Mouse (Mus musculus) embryonic facial prominence, embryonic 11.5 days (tissue): ENCODE measurements around the gene Cables2. TPM values are rescaled to one million over a fixed set of nuclear protein-coding genes. Genes with fewer than 3 reads are reported as not detected.

ENCODE experiments used
- ATAC-seq: fragments of 200-750 bp; cut with Nextera tagmentation; replicated peaks from 2 replicates; pipeline ENCODE4 v1.8.0; 2017; ENCODE audit warnings: low read depth; ENCODE audit not compliant: insufficient number of reproducible peaks, low FRiP score, low TSS enrichment
- DNase-seq: peaks from one replicate; pipeline ENCODE4 v3.0.0-alpha.2; 2015; ENCODE audit warnings: low spot score
- H3K27ac ChIP-seq: fragments of 300-500 bp; sonication (generic); replicated peaks from 2 replicates; pipeline ENCODE4 v1.5.1; 2014; ENCODE audit warnings: mild to moderate bottlenecking, low read depth, low read length, control low read depth
- H3K27me3 ChIP-seq: fragments of 300-500 bp; sonication (generic); 2 replicates; pipeline ENCODE4 v1.6.1; 2014; ENCODE audit warnings: mild to moderate bottlenecking, low read length, moderate library complexity, mixed read lengths; ENCODE audit not compliant: control insufficient read depth, insufficient read depth
- H3K36me3 ChIP-seq: fragments of 300-500 bp; sonication (generic); replicated peaks from 2 replicates; pipeline ENCODE4 v1.6.1; 2014; ENCODE audit warnings: low read depth, mild to moderate bottlenecking, low read length, moderate library complexity, mixed read lengths; ENCODE audit not compliant: control insufficient read depth, insufficient read depth
- H3K4me1 ChIP-seq: fragments of 300-500 bp; sonication (generic); 2 replicates; pipeline ENCODE4 v1.6.1; 2014; ENCODE audit warnings: low read length, mixed read lengths; ENCODE audit not compliant: control insufficient read depth, insufficient read depth
- H3K4me2 ChIP-seq: fragments of 300-500 bp; sonication (generic); 2 replicates; pipeline ENCODE4 v1.6.1; 2014; ENCODE audit warnings: low read depth, mild to moderate bottlenecking, control low read depth, low read length, moderate library complexity
- H3K4me3 ChIP-seq: fragments of 300-500 bp; sonication (generic); 2 replicates; pipeline ENCODE4 v1.5.1; 2014; ENCODE audit warnings: low read depth, low read length, control low read depth
- H3K9ac ChIP-seq: fragments of 300-500 bp; sonication (generic); replicated peaks from 2 replicates; pipeline ENCODE4 v1.6.1; 2014; ENCODE audit warnings: mild to moderate bottlenecking, control low read depth, low read length
- H3K9me3 ChIP-seq: fragments of 300-500 bp; sonication (generic); replicated peaks from 2 replicates; pipeline ENCODE4 v1.6.1; 2016; ENCODE audit warnings: mild to moderate bottlenecking, low read length, inconsistent platforms, mixed read lengths; ENCODE audit not compliant: control insufficient read depth
- WGBS: fragments of 180-500 bp; shearing (Covaris S2); extraction: QIAGEN DNeasy Blood & Tissue Kit; methylation state at CpG from one replicate; pipeline ENCODE4 v1.1.7; 2014; 5-methylcytosine and 5-hydroxymethylcytosine counted together
- polyA plus RNA-seq: library from polyadenylated mRNA; unstranded; fragments of >200 nt; fragmentation: Nextera tagmentation; extraction: Ambion mirVana; gene quantifications from 2 replicates; pipeline ENCODE4 v1.2.1, GENCODE M21; 2014

The Cables2 gene
- polyA plus RNA-seq, 1 experiment from 2014 or later = 14.5 TPM

DNA sequence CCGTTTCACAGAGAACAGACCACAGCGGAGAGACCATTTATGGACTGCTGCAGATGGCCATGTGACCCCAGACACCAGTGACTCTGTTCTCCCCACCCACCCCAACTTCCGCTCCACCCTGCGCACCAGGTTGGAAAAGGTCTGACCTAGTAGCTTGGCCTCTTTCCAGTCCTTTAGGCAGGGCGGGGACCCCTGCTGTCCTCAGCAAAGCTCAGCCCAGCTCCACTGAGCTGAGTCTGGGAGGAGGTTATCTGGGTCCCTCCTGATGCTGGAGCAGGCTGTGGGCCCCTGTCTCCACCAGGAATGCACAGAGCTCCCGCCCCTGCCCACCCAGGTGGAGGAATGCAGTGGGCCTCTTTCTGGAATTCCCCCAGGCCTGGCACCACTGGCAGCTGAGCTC lies 38.3 kb downstream of the Cables2 start:
- ATAC-seq = no peak
- WGBS = 59% methylated on average over 6 of the region's 6 CpGs

GRCm38 (mm10) chr2:180234353-180234752 lies 38.9 kb downstream of the Cables2 start:
- no peak overlapping the region for H3K27ac ChIP-seq
- WGBS = 76% methylated on average over 8 of the region's 8 CpGs
- no peak for ATAC-seq

More for the DNA sequence above, 38.3 kb downstream of the Cables2 start:
- H3K27ac ChIP-seq = no peak overlapping the region
- H3K4me2 ChIP-seq = no peak overlapping the region
- no peak overlapping the region for H3K9ac ChIP-seq
- no peak overlapping the region for H3K4me3 ChIP-seq
- no peaks in the 10 kb centered on the region for H3K9me3 ChIP-seq
- DNase-seq = no peak
- H3K4me1 ChIP-seq = peaks cover 4% of the 10 kb centered on the region; the same call in 1 of the 2 replicates
- no peaks in the 10 kb centered on the region for H3K27me3 ChIP-seq
- H3K36me3 ChIP-seq = no peaks in the 10 kb centered on the region

DNA sequence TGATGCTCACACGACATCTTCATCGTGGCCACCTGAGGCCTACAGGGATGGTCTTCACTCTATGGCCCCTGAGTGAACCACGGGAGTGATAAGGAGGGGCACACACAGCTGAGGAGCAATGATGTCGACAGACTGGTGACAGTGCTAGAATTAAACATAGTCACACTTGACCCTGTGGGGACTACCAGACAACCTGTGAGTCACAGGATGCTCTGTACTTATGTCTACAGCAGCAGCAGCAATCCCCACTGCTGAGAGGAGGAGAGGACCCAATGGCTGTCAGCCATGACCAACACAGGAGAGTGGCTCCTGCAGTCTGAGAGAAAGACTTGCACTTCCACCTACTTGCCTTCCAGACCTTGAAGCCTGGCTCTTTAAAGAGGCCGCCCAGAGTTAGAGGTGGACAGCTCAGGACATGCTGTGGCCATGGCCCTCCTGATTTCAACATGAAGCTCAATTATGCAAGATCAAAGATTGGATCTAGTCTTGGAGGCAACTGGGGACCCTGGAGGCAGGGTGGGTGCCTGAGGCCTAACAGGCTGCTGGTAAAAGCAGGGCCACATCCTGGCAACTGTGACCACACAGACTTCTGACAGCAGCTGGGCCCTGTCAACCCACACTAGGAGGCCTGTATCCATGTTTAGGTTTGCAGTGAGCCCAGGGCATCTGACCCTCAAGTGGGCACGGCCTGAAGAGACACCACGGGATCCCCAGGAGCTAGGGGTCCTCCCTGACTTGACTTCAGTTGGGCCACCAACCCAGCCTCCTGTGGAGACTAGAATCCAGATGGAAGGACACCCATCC lies 40.0 kb downstream of the Cables2 start:
- no peaks in the 10 kb centered on the region for H3K27me3 ChIP-seq
- no peaks in the 10 kb centered on the region for H3K9me3 ChIP-seq
- no peak overlapping the region for H3K4me2 ChIP-seq
- H3K4me3 ChIP-seq = no peak overlapping the region
- H3K36me3 ChIP-seq = no peaks in the 10 kb centered on the region
- peaks cover 4% of the 10 kb centered on the region; the same call in 1 of the 2 replicates for H3K4me1 ChIP-seq
- no peak overlapping the region for H3K27ac ChIP-seq
- WGBS = 85% methylated on average over 7 of the region's 7 CpGs
- DNase-seq = no peak
- no peak overlapping the region for H3K9ac ChIP-seq
- no peak for ATAC-seq

More at GRCm38 (mm10) chr2:180234353-180234752, 38.9 kb downstream of the Cables2 start:
- no peak for DNase-seq
- no peaks in the 10 kb centered on the region for H3K9me3 ChIP-seq
- H3K27me3 ChIP-seq = no peaks in the 10 kb centered on the region
- no peak overlapping the region for H3K4me3 ChIP-seq
- H3K36me3 ChIP-seq = no peaks in the 10 kb centered on the region
- peaks cover 4% of the 10 kb centered on the region; the same call in 1 of the 2 replicates for H3K4me1 ChIP-seq
- H3K9ac ChIP-seq = no peak overlapping the region
- H3K4me2 ChIP-seq = no peak overlapping the region

GRCm38 (mm10) chr2:180230482-180230881 lies 42.8 kb downstream of the Cables2 start:
- Histone ChIP-seq H3K9me3 (no peaks in the 10 kb centered on the region), H3K4me1 (peaks cover 16% of the 10 kb centered on the region), H3K4me3 (no peak overlapping the region), H3K9ac (no peak overlapping the region), H3K36me3 (no peaks in the 10 kb centered on the region), H3K27ac (no peak overlapping the region), H3K27me3 (peaks cover 9% of the 10 kb centered on the region), H3K4me2 (no peak overlapping the region)
- WGBS = 45% methylated on average over 4 of the region's 4 CpGs
- DNase-seq = no peak
- no peak for ATAC-seq

GRCm38 (mm10) chr2:180229129-180229528 lies 44.2 kb downstream of the Cables2 start:
- WGBS = 63% methylated on average over 3 of the region's 3 CpGs
- H3K4me2 ChIP-seq = no peak overlapping the region
- DNase-seq (no peak), ATAC-seq (no peak)
- no peaks in the 10 kb centered on the region for H3K36me3 ChIP-seq
- peaks cover 17% of the 10 kb centered on the region for H3K27me3 ChIP-seq
- no peak overlapping the region for H3K4me3 ChIP-seq
- H3K9me3 ChIP-seq = no peaks in the 10 kb centered on the region
- peaks cover 12% of the 10 kb centered on the region for H3K4me1 ChIP-seq
- H3K9ac ChIP-seq = no peak overlapping the region
- H3K27ac ChIP-seq = no peak overlapping the region

DNA sequence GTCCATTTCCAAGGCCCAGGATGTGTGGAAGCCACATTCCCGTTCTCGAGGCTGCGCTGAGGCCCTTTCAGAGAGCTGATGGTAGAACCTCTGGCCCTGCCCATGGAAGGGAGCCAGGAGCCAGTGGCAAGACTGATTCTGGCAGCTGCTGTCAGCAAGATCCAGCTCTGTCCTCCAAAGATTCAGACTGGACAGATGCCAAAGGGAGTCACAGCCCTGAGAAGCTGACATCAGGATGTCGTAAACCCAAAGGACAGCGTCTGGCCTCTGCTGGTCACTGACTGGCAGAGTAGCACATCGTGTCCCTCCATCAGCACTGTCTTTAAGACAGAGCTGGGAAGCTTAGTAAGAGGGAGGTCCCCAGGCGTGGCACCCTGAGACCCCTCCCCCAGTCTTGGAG lies 44.7 kb downstream of the Cables2 start:
- Histone ChIP-seq H3K9ac (no peak overlapping the region), H3K4me3 (no peak overlapping the region), H3K36me3 (no peaks in the 10 kb centered on the region), H3K4me1 (peaks cover 12% of the 10 kb centered on the region), H3K4me2 (no peak overlapping the region), H3K27me3 (peaks cover 20% of the 10 kb centered on the region), H3K9me3 (no peaks in the 10 kb centered on the region), H3K27ac (no peak overlapping the region)
- ATAC-seq = no peak
- WGBS = 76% methylated on average over 7 of the region's 7 CpGs
- DNase-seq = no peak

DNA sequence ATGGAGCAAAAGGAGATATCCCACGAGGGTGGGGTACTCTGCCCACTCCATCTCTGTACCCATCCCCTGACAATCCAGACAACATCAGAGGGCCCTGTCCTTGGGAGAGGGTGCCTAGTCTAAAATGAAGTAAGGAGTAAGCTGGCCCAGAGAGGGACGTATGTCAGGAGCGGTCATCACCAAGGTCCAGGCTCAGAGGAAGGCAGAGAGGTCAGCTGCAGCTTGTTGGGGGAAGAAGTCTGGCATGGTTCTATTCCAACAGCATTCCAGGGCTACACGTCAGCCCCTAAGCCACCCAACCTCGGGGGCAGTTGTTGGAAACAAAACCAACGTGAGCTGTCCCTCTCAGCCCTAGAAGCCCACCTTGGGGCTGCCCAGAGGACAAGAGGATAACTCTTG lies 45.2 kb downstream of the Cables2 start:
- H3K4me1 ChIP-seq = peaks cover 12% of the 10 kb centered on the region
- no peaks in the 10 kb centered on the region for H3K36me3 ChIP-seq
- DNase-seq = no peak
- ATAC-seq = no peak
- no peak overlapping the region for H3K4me3 ChIP-seq
- H3K9ac ChIP-seq = no peak overlapping the region
- no peak overlapping the region for H3K4me2 ChIP-seq
- peaks cover 20% of the 10 kb centered on the region for H3K27me3 ChIP-seq
- 48% methylated on average over 6 of the region's 6 CpGs for WGBS
- no peaks in the 10 kb centered on the region for H3K9me3 ChIP-seq
- H3K27ac ChIP-seq = no peak overlapping the region

DNA sequence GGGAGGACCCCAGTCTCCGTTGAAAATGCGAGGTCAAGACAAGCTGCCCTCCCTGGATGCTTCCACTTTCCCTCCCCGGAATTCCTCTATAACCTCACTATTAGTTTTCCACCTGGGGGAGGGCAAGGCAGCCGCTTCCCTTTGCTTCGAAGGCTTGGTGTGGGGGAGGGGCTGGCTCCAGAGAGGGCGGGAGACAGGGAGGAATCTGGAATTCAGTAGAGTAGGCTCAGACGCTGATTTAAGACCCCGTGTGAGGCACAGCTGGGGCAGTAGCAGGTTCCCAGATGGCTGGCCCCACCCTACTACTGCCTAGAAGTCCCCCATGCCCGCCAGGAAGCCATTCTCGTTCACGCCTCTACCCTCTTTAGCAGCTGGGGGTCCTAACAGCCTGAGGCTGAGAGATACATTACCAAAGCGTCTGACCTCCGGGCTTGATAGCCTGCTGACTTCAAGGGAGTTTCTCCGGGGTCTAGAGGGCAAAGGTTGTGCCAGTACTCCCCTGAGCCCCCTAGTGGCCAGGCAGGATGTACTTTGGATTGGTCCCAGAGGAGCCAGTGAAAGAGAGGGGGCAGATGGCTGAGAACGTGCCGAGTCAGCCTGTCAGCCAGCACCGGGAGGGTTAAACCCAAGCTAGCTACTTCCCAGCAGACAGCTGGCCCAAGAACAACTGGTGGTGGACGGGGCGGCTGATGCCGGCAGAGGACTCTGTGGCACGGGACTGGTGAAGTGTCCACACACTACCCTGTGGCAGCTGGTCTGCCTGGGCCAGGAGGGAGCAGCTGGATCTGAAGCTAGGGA lies 45.8 kb downstream of the Cables2 start:
- Histone ChIP-seq H3K36me3 (no peaks in the 10 kb centered on the region), H3K27ac (0 out of 2 replicates have a peak overlapping the region, but pooled peaks have one; percentile 13), H3K27me3 (peaks cover 20% of the 10 kb centered on the region), H3K4me3 (no peak overlapping the region), H3K4me1 (peaks cover 12% of the 10 kb centered on the region), H3K4me2 (peak overlapping the region; percentile 32), H3K9ac (peak overlapping the region; percentile 9; the same call in 1 of the 2 replicates), H3K9me3 (no peaks in the 10 kb centered on the region)
- DNase-seq = peak; percentile 68
- peak; percentile 67 for ATAC-seq
- 0% methylated on average over 21 of the region's 21 CpGs for WGBS
